Mouse (Mus musculus) gastrocnemius, postnatal 4 days (tissue): ENCODE results near the gene Itm2c. TPM values are rescaled to one million over a fixed set of nuclear protein-coding genes. Genes with fewer than 3 reads are reported as not detected.

Source experiments
- DNase-seq, 2 experiments: peaks; one replicate each; pipeline ENCODE4 v3.0.0; 2021 to 2022; ENCODE audit warnings: low spot score in 2 of 2, mixed read lengths in 2 of 2
- total RNA-seq, 2 experiments: library from RNA; stranded (reverse); gene quantifications; 2 replicates each; pipeline ENCODE4 v1.2.3; 2021

Gene Itm2c
- total RNA-seq, 2 experiments from 2014 or later = 79.6 to 80.8 TPM

DNA sequence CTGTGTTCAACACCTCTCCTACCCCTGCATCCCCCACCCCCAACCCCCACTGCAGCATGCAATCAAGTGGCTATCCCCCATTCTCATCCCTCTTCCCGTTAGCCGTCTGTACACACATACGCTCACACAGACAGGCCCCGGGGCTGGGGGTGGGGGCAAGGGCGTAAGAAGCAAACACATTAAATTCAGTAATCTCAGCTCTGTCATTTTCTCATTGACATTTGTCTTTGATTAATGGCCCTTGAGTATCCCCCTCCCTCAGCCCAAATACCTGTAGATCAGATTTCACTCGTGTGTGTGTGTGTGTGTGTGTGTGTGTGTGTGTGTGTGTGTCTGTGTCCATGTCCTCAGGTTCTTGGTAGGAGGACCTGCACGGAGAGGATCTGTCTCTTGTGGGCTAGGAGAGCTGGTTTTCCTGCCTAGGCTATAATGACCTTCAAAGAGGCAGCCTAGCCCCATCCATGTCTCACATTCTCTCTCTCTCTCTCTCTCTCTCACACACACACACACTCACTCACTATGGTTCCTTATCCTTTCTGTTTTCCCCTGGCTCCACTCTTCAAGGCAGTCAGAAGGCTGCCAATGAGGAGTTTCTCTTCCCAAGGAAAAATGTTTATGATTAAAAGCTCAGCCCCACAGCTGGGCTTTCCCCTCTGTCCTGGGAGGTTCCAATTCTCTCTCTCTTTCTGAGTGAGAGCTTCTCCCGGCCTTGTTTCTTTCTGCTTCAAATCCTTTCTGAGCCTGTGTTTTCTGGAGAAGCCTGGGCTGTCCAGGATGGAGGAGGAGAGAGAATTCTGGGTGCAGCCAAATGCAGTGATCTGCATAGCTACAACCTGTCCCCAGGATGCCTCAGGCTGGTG lies 4.0 kb downstream of the Itm2c start:
- no peak for DNase-seq

- DNase-seq = no peak
These were observed 4.8 kb downstream of the Itm2c start for GRCm38 (mm10) chr1:85898761-85899387.

DNA sequence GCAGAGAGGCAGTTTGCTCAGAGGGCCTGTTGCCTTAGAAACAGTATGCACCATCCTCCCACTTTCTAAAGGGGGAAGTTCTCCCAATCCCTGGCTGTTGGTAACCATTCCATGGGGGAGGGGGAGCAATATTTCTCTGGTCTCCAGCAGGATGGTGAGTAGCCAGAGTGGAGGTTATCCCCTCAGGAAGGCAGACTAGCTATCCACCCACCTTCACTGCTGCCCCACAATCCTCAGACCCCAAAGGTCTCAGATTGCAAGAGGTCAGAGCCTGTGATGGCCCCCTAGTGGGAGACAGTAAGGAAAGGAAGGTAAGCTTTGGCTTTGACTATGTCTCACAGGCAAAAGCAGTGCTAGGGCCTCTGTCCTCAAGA lies 5.3 kb downstream of the Itm2c start:
- DNase-seq = no peak

DNA sequence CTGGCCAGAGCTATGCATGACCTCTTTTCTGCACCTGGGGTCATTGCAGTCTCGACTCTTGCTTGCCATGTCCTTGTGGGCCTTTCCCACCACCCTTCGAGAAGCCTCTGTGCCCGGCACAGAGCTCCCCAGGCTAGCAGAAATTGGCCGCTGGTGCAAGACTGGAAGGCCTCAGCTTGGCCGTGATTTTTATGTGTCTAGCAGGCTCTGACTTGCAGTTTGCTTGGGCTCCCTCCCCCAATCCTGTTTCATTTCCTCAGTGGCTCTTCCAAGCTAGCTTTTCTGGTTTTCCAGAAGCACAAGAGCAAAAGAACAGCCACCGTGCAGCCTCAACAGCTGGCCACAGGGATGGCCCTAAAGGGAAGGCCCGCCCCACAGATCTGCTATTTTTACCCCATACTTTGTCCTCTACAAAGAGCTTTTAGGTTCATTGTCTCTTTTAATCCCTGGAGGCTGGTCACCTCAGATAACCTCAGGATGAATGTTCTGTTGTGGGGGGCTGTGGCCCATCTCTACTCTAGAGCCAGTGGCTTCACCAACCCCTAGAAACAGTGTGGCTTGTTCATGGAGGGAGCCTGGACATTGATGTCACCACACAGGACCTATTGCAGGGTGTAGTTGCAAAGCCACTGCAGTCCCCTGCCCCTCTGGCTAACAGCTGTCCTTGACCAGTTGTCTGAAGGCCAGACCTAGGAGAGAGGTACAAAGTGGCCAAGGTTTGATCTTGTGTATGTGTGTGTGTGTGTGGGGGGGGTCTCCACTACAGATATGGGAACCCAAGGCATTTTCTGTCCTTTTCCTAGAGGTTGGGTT lies 6.6 kb downstream of the Itm2c start:
- DNase-seq = no peak

DNA sequence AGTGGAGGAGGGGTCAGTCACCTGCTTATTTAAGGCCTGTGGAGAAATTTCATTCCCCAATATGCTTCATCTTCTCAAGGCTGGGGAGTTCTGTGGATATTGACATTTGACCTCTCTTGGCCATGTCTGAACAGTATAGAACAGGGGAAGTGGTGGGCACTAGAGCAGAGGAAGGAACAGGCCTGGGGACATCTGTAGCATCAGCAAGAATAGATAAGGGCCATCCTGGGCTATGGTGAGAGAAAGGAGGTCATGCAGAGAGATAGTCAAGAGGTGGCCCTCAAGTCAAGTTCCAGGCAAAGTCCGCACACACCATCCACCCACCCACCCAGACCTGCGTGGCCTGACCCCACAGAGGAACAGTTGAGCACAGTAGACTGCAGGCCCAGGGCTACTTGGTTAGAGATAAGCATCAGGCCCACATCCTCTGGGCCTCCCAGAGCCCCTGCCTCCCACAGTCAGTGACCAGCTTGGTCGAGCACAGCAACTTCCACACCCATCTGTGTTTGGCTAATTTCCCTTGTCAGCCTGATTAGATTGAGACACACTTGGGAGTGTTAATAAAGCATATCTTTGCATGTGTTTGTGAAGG lies 7.5 kb downstream of the Itm2c start:
- no peak for DNase-seq

DNA sequence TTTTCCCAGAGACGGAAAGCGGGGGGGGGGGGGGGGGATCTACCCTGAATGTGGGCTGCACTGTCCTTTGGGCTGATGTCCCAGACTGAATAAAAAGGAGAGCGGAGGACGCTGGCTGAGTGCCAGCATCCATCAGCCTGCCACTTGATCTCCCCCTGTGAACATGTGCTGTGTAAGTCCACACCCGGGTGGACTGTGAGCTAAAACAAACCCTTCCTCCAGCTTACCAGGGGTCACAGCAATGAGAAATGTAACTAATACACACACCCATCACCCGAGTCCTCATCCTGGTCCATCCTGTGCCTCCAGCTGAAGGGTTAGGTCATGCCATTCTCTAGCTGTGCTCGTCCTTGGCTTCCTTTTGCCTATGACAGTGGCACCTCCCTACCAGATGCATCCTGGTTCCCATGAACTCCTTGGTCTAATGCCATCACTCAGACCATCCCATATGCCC lies 8.1 kb downstream of the Itm2c start:
- no peak for DNase-seq

- DNase-seq = no peak
These were observed 12.8 kb downstream of the Itm2c start for GRCm38 (mm10) chr1:85906892-85907291.

GRCm38 (mm10) chr1:85908754-85909590 lies 14.9 kb downstream of the Itm2c start:
- no peak for DNase-seq

- DNase-seq = no peak
These were observed 19.1 kb downstream of the Itm2c start for GRCm38 (mm10) chr1:85913078-85913755.

GRCm38 (mm10) chr1:85915890-85916289 lies 21.8 kb downstream of the Itm2c start:
- DNase-seq = no peak

DNA sequence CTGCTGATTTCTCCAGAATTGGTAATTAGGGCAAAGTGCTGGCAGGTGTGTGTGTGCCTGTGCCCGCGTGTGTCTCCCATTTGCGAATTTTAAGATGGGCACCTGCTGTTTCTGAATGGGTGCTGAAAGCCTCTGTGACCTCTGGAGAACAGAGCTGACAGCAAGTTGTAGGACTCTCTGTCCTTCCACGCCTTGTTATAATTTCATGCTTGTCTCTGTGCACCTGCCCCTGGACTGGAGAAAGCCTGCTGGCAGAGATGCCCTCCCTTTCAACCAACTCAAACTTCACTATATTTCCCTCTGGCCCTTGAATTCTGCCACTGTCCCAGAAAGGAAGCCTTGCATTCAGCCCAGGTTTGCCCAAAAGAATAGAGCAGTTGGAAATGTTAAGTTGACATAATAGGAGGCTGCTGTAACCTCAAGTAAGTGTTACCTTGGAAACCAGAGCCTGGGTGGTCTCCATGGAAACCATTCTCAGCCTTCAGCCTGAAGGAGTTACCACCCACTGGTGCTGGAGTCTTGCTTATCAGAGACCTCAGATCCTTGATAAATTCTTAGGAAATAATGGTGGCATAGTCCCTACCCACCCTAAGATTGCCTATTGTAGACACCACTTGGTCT lies 22.9 kb downstream of the Itm2c start:
- no peak for DNase-seq

DNA sequence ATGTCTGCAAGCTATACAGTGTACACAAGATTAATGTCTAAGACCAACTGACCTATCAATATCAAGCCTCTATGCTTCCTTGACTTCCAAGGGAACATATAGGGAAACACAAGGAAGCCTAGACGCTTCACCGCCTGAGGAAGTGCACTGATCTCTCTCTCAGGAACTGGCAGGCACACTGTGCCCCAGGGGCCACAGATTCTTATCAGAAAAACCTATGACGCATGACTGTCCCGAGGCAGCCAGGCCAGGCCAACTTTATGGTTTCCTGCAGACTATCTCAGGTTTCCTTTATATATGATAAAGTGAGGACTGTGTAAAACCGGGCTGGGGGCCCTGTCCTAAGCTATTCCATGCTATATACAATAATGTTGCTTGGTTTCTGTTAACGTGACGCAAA lies 25.5 kb downstream of the Itm2c start:
- DNase-seq = no peak

- DNase-seq = no peak
These were observed 27.6 kb downstream of the Itm2c start for GRCm38 (mm10) chr1:85921725-85922124.

GRCm38 (mm10) chr1:85922127-85922864 lies 28.2 kb downstream of the Itm2c start:
- no peak for DNase-seq

- no peak for DNase-seq
These were observed 28.8 kb downstream of the Itm2c start for GRCm38 (mm10) chr1:85922865-85923211.

- DNase-seq = no peak
These were observed 31.1 kb downstream of the Itm2c start for GRCm38 (mm10) chr1:85925183-85925582.

GRCm38 (mm10) chr1:85928057-85928687 lies 34.1 kb downstream of the Itm2c start, which contains the start of gene 4933407L21Rik:
Gene 4933407L21Rik, plus strand, starts transcription at chr1:85928483.
- DNase-seq = peak in 1 of 2 experiments; percentile 27

DNA sequence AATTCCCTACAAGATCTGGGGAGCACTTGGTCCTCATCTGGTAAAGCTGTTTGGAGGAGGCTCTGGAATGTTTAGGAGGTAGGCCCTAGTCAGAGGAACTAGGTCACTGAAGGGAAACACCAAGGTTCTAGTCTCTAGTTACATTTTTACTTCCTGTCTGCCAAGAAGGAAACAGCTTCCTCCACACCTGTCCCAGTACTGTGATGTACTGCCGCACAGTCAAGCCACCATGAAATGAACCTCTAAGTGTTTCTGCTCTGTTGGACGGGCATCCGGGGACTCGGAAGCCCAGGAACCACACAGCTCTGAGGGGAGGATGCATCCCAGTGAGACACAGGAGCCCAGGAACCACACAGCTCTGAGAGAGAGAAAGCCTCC lies 34.6 kb downstream of the Itm2c start:
- DNase-seq = no peak
